Comparison of ENCODE assay signal across 19 mouse cellular contexts in the genomic region with DNA sequence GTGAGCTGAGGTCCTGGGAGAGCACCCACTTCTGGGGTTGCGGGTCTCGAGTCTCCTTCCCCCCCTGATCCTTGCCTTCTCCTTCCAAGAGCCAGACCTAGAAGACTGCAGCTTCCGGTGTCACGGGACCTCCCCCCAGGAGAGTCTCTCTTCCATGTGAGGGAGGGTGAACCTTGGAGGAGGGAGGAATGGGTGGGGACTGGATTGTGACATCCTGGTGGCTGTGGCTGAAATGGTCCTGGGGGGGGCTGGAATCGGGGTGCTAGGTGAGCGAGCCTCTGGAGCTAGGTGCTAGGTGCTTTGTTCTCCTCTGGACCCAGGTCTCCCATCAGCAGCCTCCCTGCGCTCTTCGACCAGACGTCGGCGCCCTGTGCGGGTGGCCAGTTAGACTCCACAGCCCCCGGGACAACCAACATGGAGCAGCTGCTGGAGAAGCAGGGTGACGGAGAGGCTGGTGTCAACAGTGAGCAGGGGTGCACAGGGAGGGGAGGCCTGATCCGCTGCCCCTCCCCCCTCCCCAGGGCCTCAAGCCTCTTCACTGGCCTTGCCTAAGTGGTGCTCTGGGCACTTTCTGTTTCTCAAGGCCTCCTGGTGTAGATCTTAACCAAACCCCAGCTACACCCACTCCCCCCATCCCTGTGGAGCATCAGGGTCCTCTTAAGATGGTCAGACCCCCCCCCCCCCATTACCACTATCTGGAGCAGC. TPM values are rescaled to one million over a fixed set of nuclear protein-coding genes. Genes with fewer than 3 reads are reported as not detected.
A peak's percentile ranks its signal among the peaks of the same experiment; 100 is the strongest.
DNase-seq lines count a peak whose midpoint lies in the region; ATAC-seq and TF ChIP-seq lines count a peak whose summit lies in the region.
"Had no signal": no experiment of that assay in that cellular context is flagged by ENCODE, and none has a peak within 500 bp of the region (broad histone marks: within the 10 kb centered on the region; RNA-seq: fewer than 3 reads in every experiment).

No protein-coding gene starts in this region.

- H3K9me3 ChIP-seq in forebrain, embryonic 13.5 days (replicated peaks), result no peaks in the 10 kb centered on the region
- no peaks in the 10 kb centered on the region for H3K9me3 ChIP-seq in forebrain, postnatal 0 days (ENCODE audit: low read length)
- no peaks in the 10 kb centered on the region for H3K9me3 ChIP-seq in lung, embryonic 15.5 days
- H3K9me3 ChIP-seq in lung, embryonic 16.5 days (ENCODE audit: control insufficient read depth, low read length), result no peaks in the 10 kb centered on the region
- H3K9me3 ChIP-seq in midbrain, postnatal 0 days (ENCODE audit: low read length), result no peaks in the 10 kb centered on the region
- H3K9me3 ChIP-seq: liver, embryonic 12.5 days had no signal

- no peak overlapping the region for H3K27ac ChIP-seq in forebrain, embryonic 13.5 days
- H3K27ac ChIP-seq in forebrain, postnatal 0 days (ENCODE audit: low read depth, low read length), result no peak overlapping the region
- peak overlapping the region; percentile 7; the same call in 1 of the 2 replicates for H3K27ac ChIP-seq in lung, embryonic 15.5 days
- peak overlapping the region; percentile 44 for H3K27ac ChIP-seq in lung, embryonic 16.5 days (ENCODE audit: low read length)
- no peak overlapping the region for H3K27ac ChIP-seq in midbrain, postnatal 0 days (ENCODE audit: low read depth, low read length)
- H3K27ac ChIP-seq: hindbrain, postnatal 0 days; kidney, postnatal 0 days; layer of hippocampus, adult 2 months; liver, embryonic 12.5 days had no signal

- H3K9ac ChIP-seq in forebrain, embryonic 13.5 days, result 0 out of 2 replicates have a peak overlapping the region, but pooled peaks have one; percentile 22
- no peak overlapping the region for H3K9ac ChIP-seq in forebrain, postnatal 0 days
- H3K9ac ChIP-seq in lung, embryonic 15.5 days, result no peak overlapping the region
- H3K9ac ChIP-seq in lung, embryonic 16.5 days (ENCODE audit: low read length), result no peak overlapping the region
- 0 out of 2 replicates have a peak overlapping the region, but pooled peaks have one; percentile 29 for H3K9ac ChIP-seq in midbrain, postnatal 0 days (replicated peaks; ENCODE audit: low read length, poor library complexity, severe bottlenecking)
- H3K9ac ChIP-seq: liver, embryonic 12.5 days had no signal

- no peak overlapping the region for H3K4me3 ChIP-seq in forebrain, embryonic 13.5 days
- no peak overlapping the region for H3K4me3 ChIP-seq in forebrain, postnatal 0 days (ENCODE audit: low read depth, low read length)
- H3K4me3 ChIP-seq in lung, embryonic 15.5 days, result no peak overlapping the region
- H3K4me3 ChIP-seq in lung, embryonic 16.5 days (ENCODE audit: low read length), result no peak overlapping the region
- H3K4me3 ChIP-seq in midbrain, postnatal 0 days (ENCODE audit: low read depth, low read length), result no peak overlapping the region
- H3K4me3 ChIP-seq: layer of hippocampus, adult 2 months; liver, embryonic 12.5 days; myocyte had no signal

- no peak overlapping the region for H3K4me2 ChIP-seq in forebrain, embryonic 13.5 days
- H3K4me2 ChIP-seq in forebrain, postnatal 0 days (ENCODE audit: low read depth), result no peak overlapping the region
- no peak overlapping the region for H3K4me2 ChIP-seq in lung, embryonic 15.5 days
- no peak overlapping the region for H3K4me2 ChIP-seq in lung, embryonic 16.5 days (ENCODE audit: low read depth, low read length)
- no peak overlapping the region for H3K4me2 ChIP-seq in midbrain, postnatal 0 days (ENCODE audit: low read depth, low read length, poor library complexity, severe bottlenecking)
- H3K4me2 ChIP-seq: liver, embryonic 12.5 days had no signal

- H3K36me3 ChIP-seq in forebrain, embryonic 13.5 days (ENCODE audit: poor library complexity, severe bottlenecking), result peaks cover 95% of the 10 kb centered on the region
- peaks cover 70% of the 10 kb centered on the region for H3K36me3 ChIP-seq in forebrain, postnatal 0 days (ENCODE audit: insufficient read depth)
- peaks cover 79% of the 10 kb centered on the region for H3K36me3 ChIP-seq in lung, embryonic 15.5 days
- peaks cover 39% of the 10 kb centered on the region for H3K36me3 ChIP-seq in lung, embryonic 16.5 days (ENCODE audit: control insufficient read depth, insufficient read depth, low read length)
- peaks cover 58% of the 10 kb centered on the region for H3K36me3 ChIP-seq in midbrain, postnatal 0 days (ENCODE audit: insufficient read depth, low read length)

- DNase-seq in forebrain, postnatal 0 days, result no peak
- DNase-seq in lung, postnatal 14 days, result no peak
- no peak for DNase-seq in midbrain, postnatal 0 days (ENCODE audit: low spot score)
- no peak for DNase-seq in adrenal gland, postnatal 14 days
- DNase-seq: adrenal gland, postnatal 36 days; cerebellum, adult 9-10 months; heart, adult 11 months; kidney, adult 11 months; thymus, postnatal 4 days had no signal

- TF ChIP-seq CTCF in forebrain, postnatal 0 days (IDR thresholded peaks at IDR 0.05; ENCODE audit: low read depth), result no peak
- no peak for TF ChIP-seq CTCF in midbrain, postnatal 0 days (IDR thresholded peaks at IDR 0.05)

- peaks cover 35% of the 10 kb centered on the region for H3K4me1 ChIP-seq in forebrain, embryonic 13.5 days
- H3K4me1 ChIP-seq in forebrain, postnatal 0 days (ENCODE audit: insufficient read depth), result no peaks in the 10 kb centered on the region
- H3K4me1 ChIP-seq in lung, embryonic 15.5 days, result peaks cover 40% of the 10 kb centered on the region
- H3K4me1 ChIP-seq in lung, embryonic 16.5 days (replicated peaks; ENCODE audit: control insufficient read depth, insufficient read depth, low read length), result peaks cover 13% of the 10 kb centered on the region
- no peaks in the 10 kb centered on the region for H3K4me1 ChIP-seq in midbrain, postnatal 0 days (ENCODE audit: insufficient read depth, low read length)
- H3K4me1 ChIP-seq: liver, embryonic 12.5 days had no signal

- 78% methylated on average over 15 of the region's 15 CpGs for WGBS in forebrain, embryonic 13.5 days
- WGBS in forebrain, postnatal 0 days, result 79% methylated on average over 15 of the region's 15 CpGs
- WGBS in lung, embryonic 15.5 days, result 63% methylated on average over 15 of the region's 15 CpGs
- WGBS in lung, embryonic 16.5 days, result 64% methylated on average over 15 of the region's 15 CpGs
- 76% methylated on average over 15 of the region's 15 CpGs for WGBS in midbrain, postnatal 0 days

- ATAC-seq in forebrain, embryonic 13.5 days, result no peak
- no peak for ATAC-seq in forebrain, postnatal 0 days
- 0 out of 2 replicates have a peak, but pooled peaks have one; percentile 15 for ATAC-seq in lung, embryonic 15.5 days (ENCODE audit: borderline replicate concordance, extremely low read depth, low FRiP score, low TSS enrichment)
- ATAC-seq in lung, embryonic 16.5 days (ENCODE audit: low read depth), result peak; percentile 36; the same call in 1 of the 2 replicates
- ATAC-seq in midbrain, postnatal 0 days (ENCODE audit: low FRiP score), result no peak
- ATAC-seq: activated CD4-positive, CD25-positive, alpha-beta regulatory T cell, adult 4 months; hindbrain, postnatal 0 days; liver, embryonic 12.5 days had no signal

- H3K27me3 ChIP-seq in forebrain, embryonic 13.5 days, result no peaks in the 10 kb centered on the region
- H3K27me3 ChIP-seq in forebrain, postnatal 0 days (ENCODE audit: insufficient read depth, low read length), result no peaks in the 10 kb centered on the region
- no peaks in the 10 kb centered on the region for H3K27me3 ChIP-seq in lung, embryonic 15.5 days
- H3K27me3 ChIP-seq in lung, embryonic 16.5 days (ENCODE audit: control insufficient read depth, insufficient read depth, low read depth, low read length), result no peaks in the 10 kb centered on the region
- no peaks in the 10 kb centered on the region for H3K27me3 ChIP-seq in midbrain, postnatal 0 days (ENCODE audit: insufficient read depth, low read length)

RNA-seq across cellular contexts. Expression of a gene that starts 9.4 kb away (rescaled TPM):
- 12.8 and 17.3 TPM in 2 replicates for polyA plus RNA-seq in forebrain, embryonic 13.5 days (2015; fragmentation: Nextera tagmentation; extraction: Ambion mirVana)
- 14.4 and 15.5 TPM in 2 replicates for total RNA-seq in forebrain, postnatal 0 days (2014; rRNA removed)
- polyA plus RNA-seq in forebrain, postnatal 0 days (2015; fragmentation: Nextera tagmentation; extraction: Ambion mirVana), result 27.2 and 27.8 TPM in 2 replicates
- polyA plus RNA-seq in lung, embryonic 15.5 days (2015; fragmentation: Nextera tagmentation; extraction: Ambion mirVana), result 44.1 and 45.5 TPM in 2 replicates
- polyA plus RNA-seq in lung, embryonic 16.5 days (2015; fragmentation: Nextera tagmentation; extraction: Ambion mirVana), result 57.5 and 66.6 TPM in 2 replicates
- total RNA-seq in midbrain, postnatal 0 days (2014; rRNA removed), result 13.3 and 27.0 TPM in 2 replicates
- 41.5 and 45.1 TPM in 2 replicates for polyA plus RNA-seq in midbrain, postnatal 0 days (2015; fragmentation: Nextera tagmentation; extraction: Ambion mirVana)
- 277 and 297 TPM in 2 replicates for total RNA-seq in adrenal gland, postnatal 14 days (2021)

RNA-seq across cellular contexts. Expression of a gene that starts 13.0 kb away (rescaled TPM):
- 3.2 and 3.5 TPM in 2 replicates for polyA plus RNA-seq in forebrain, embryonic 13.5 days (2015; fragmentation: Nextera tagmentation; extraction: Ambion mirVana)
- 42.2 and 48.1 TPM in 2 replicates for total RNA-seq in forebrain, postnatal 0 days (2014; rRNA removed)
- polyA plus RNA-seq in forebrain, postnatal 0 days (2015; fragmentation: Nextera tagmentation; extraction: Ambion mirVana), result 1.7 TPM in 2 replicates
- polyA plus RNA-seq in lung, embryonic 15.5 days (2015; fragmentation: Nextera tagmentation; extraction: Ambion mirVana), result 3.2 and 3.3 TPM in 2 replicates
- polyA plus RNA-seq in lung, embryonic 16.5 days (2015; fragmentation: Nextera tagmentation; extraction: Ambion mirVana), result 3.4 and 4.0 TPM in 2 replicates
- 43.9 and 52.8 TPM in 2 replicates for total RNA-seq in midbrain, postnatal 0 days (2014; rRNA removed)
- polyA plus RNA-seq in midbrain, postnatal 0 days (2015; fragmentation: Nextera tagmentation; extraction: Ambion mirVana), result 1.5 and 1.7 TPM in 2 replicates
- 37.0 and 45.2 TPM in 2 replicates for total RNA-seq in adrenal gland, postnatal 14 days (2021)

RNA-seq across cellular contexts. Expression of a gene that starts 24.1 kb away (rescaled TPM):
- 21.5 and 22.9 TPM in 2 replicates for polyA plus RNA-seq in forebrain, embryonic 13.5 days (2015; fragmentation: Nextera tagmentation; extraction: Ambion mirVana)
- 13.0 and 21.9 TPM in 2 replicates for total RNA-seq in forebrain, postnatal 0 days (2014; rRNA removed)
- 10.0 and 12.6 TPM in 2 replicates for polyA plus RNA-seq in forebrain, postnatal 0 days (2015; fragmentation: Nextera tagmentation; extraction: Ambion mirVana)
- 12.1 and 13.2 TPM in 2 replicates for polyA plus RNA-seq in lung, embryonic 15.5 days (2015; fragmentation: Nextera tagmentation; extraction: Ambion mirVana)
- 16.2 and 16.5 TPM in 2 replicates for polyA plus RNA-seq in lung, embryonic 16.5 days (2015; fragmentation: Nextera tagmentation; extraction: Ambion mirVana)
- 16.0 and 19.6 TPM in 2 replicates for total RNA-seq in midbrain, postnatal 0 days (2014; rRNA removed)
- 14.2 and 16.7 TPM in 2 replicates for polyA plus RNA-seq in midbrain, postnatal 0 days (2015; fragmentation: Nextera tagmentation; extraction: Ambion mirVana)
- total RNA-seq in adrenal gland, postnatal 14 days (2021), result 28.1 and 32.6 TPM in 2 replicates
- total RNA-seq: neutrophil, adult 5-6 weeks had no signal

RNA-seq across cellular contexts. Expression of a gene that starts 27.0 kb away (rescaled TPM):
- 559 and 571 TPM in 2 replicates for polyA plus RNA-seq in forebrain, embryonic 13.5 days (2015; fragmentation: Nextera tagmentation; extraction: Ambion mirVana)
- 322 and 350 TPM in 2 replicates for total RNA-seq in forebrain, postnatal 0 days (2014; rRNA removed)
- polyA plus RNA-seq in forebrain, postnatal 0 days (2015; fragmentation: Nextera tagmentation; extraction: Ambion mirVana), result 499 and 621 TPM in 2 replicates
- polyA plus RNA-seq in lung, embryonic 15.5 days (2015; fragmentation: Nextera tagmentation; extraction: Ambion mirVana), result 465 and 505 TPM in 2 replicates
- polyA plus RNA-seq in lung, embryonic 16.5 days (2015; fragmentation: Nextera tagmentation; extraction: Ambion mirVana), result 430 and 457 TPM in 2 replicates
- 386 and 449 TPM in 2 replicates for total RNA-seq in midbrain, postnatal 0 days (2014; rRNA removed)
- polyA plus RNA-seq in midbrain, postnatal 0 days (2015; fragmentation: Nextera tagmentation; extraction: Ambion mirVana), result 473 and 491 TPM in 2 replicates
- total RNA-seq in adrenal gland, postnatal 14 days (2021), result 216 and 225 TPM in 2 replicates

RNA-seq across cellular contexts. Expression of a gene that starts 46.7 kb away (rescaled TPM):
- 3.5 and 3.9 TPM in 2 replicates for polyA plus RNA-seq in forebrain, embryonic 13.5 days (2015; fragmentation: Nextera tagmentation; extraction: Ambion mirVana)
- 5.0 and 6.8 TPM in 2 replicates for total RNA-seq in forebrain, postnatal 0 days (2014; rRNA removed)
- polyA plus RNA-seq in forebrain, postnatal 0 days (2015; fragmentation: Nextera tagmentation; extraction: Ambion mirVana), result 3.6 and 4.1 TPM in 2 replicates
- polyA plus RNA-seq in lung, embryonic 15.5 days (2015; fragmentation: Nextera tagmentation; extraction: Ambion mirVana), result 4.3 and 4.4 TPM in 2 replicates
- 1.1 and 2.1 TPM in 2 replicates for polyA plus RNA-seq in lung, embryonic 16.5 days (2015; fragmentation: Nextera tagmentation; extraction: Ambion mirVana)
- total RNA-seq in midbrain, postnatal 0 days (2014; rRNA removed), result 5.0 and 8.4 TPM in 2 replicates
- polyA plus RNA-seq in midbrain, postnatal 0 days (2015; fragmentation: Nextera tagmentation; extraction: Ambion mirVana), result 1.5 and 1.6 TPM in 2 replicates
- total RNA-seq in adrenal gland, postnatal 14 days (2021), result 6.3 and 6.4 TPM in 2 replicates

Comparison
In these comparisons a context has a peak if more than half of its experiments do, and no peak if none do; other contexts are left out.
1. H3K9ac ChIP-seq: peak in forebrain, embryonic 13.5 days (single experiment) and midbrain, postnatal 0 days (single experiment); none in forebrain, postnatal 0 days (single experiment), lung, embryonic 15.5 days (single experiment) and lung, embryonic 16.5 days (single experiment).
2. ATAC-seq: peak in lung, embryonic 15.5 days (single experiment) and lung, embryonic 16.5 days (single experiment); none in forebrain, embryonic 13.5 days (single experiment), forebrain, postnatal 0 days (single experiment) and midbrain, postnatal 0 days (single experiment).
3. H3K27ac ChIP-seq: peak in lung, embryonic 15.5 days (single experiment) and lung, embryonic 16.5 days (single experiment); none in forebrain, embryonic 13.5 days (single experiment), forebrain, postnatal 0 days (single experiment) and midbrain, postnatal 0 days (single experiment).